Mouse (Mus musculus): Measurements from ENCODE around the gene Prnd. TPM values are rescaled to one million over a fixed set of nuclear protein-coding genes. Genes with fewer than 3 reads are reported as not detected.

Gene Prnd
- polyA plus RNA-seq, 1 experiment from 2014 or later, result 40.6 TPM

GRCm38 (mm10) chr2:131911341-131911740 lies 39.3 kb upstream of the Prnd start:
- Histone ChIP-seq H3K27me3 (replicated peaks) (no peaks in the 10 kb centered on the region), H3K36me3 (no peaks in the 10 kb centered on the region), H3K9me3 (no peaks in the 10 kb centered on the region), H3K4me2 (peak overlapping the region; percentile 72; the same call in 1 of the 2 replicates), H3K27ac (no peak overlapping the region), H3K4me1 (no peaks in the 10 kb centered on the region), H3K9ac (no peak overlapping the region), H3K4me3 (replicated peaks) (no peak overlapping the region)
- 49% methylated on average over 4 of the region's 4 CpGs for WGBS
- ATAC-seq (ENCODE audit: insufficient read depth, low FRiP score, low read depth), result no peak

GRCm38 (mm10) chr2:131912526-131913258 lies 38.0 kb upstream of the Prnd start:
- ATAC-seq (ENCODE audit: insufficient read depth, low FRiP score, low read depth), result no peak
- no peaks in the 10 kb centered on the region for H3K9me3 ChIP-seq
- H3K4me1 ChIP-seq, result no peaks in the 10 kb centered on the region
- H3K27ac ChIP-seq, result no peak overlapping the region
- no peak overlapping the region for H3K4me2 ChIP-seq
- no peak overlapping the region for H3K4me3 ChIP-seq (replicated peaks)
- WGBS, result 69% methylated on average over 8 of the region's 8 CpGs
- H3K27me3 ChIP-seq (replicated peaks), result no peaks in the 10 kb centered on the region
- H3K9ac ChIP-seq, result no peak overlapping the region
- H3K36me3 ChIP-seq, result no peaks in the 10 kb centered on the region

- Histone ChIP-seq H3K9me3 (no peaks in the 10 kb centered on the region), H3K4me2 (no peak overlapping the region), H3K27me3 (replicated peaks) (no peaks in the 10 kb centered on the region), H3K27ac (peak overlapping the region; percentile 48; the same call in 1 of the 2 replicates), H3K4me1 (peaks cover 5% of the 10 kb centered on the region; the same call in 1 of the 2 replicates), H3K9ac (no peak overlapping the region), H3K4me3 (replicated peaks) (no peak overlapping the region), H3K36me3 (no peaks in the 10 kb centered on the region)
- 63% methylated on average over 7 of the region's 7 CpGs for WGBS
- no peak for ATAC-seq (ENCODE audit: insufficient read depth, low FRiP score, low read depth)
Observed at GRCm38 (mm10) chr2:131932275-131932902, 18.3 kb upstream of the Prnd start.

GRCm38 (mm10) chr2:131933013-131933412 lies 17.6 kb upstream of the Prnd start:
- 24% methylated on average over 6 of the region's 6 CpGs for WGBS
- H3K27ac ChIP-seq, result peak overlapping the region; percentile 59; the same call in 1 of the 2 replicates

GRCm38 (mm10) chr2:131933598-131933997 lies 17.1 kb upstream of the Prnd start:
- Histone ChIP-seq H3K9ac (no peak overlapping the region; the same call in 1 of the 2 replicates), H3K4me1 (peaks cover 5% of the 10 kb centered on the region; the same call in 1 of the 2 replicates), H3K27me3 (replicated peaks) (no peaks in the 10 kb centered on the region), H3K4me3 (replicated peaks) (no peak overlapping the region), H3K4me2 (no peak overlapping the region), H3K9me3 (no peaks in the 10 kb centered on the region), H3K27ac (peak overlapping the region; percentile 59; the same call in 1 of the 2 replicates), H3K36me3 (no peaks in the 10 kb centered on the region)
- no peak for ATAC-seq (ENCODE audit: insufficient read depth, low FRiP score, low read depth)
- WGBS, result 55% methylated on average over 3 of the region's 3 CpGs

More at GRCm38 (mm10) chr2:131933013-131933412, 17.6 kb upstream of the Prnd start:
- H3K4me1 ChIP-seq, result peaks cover 5% of the 10 kb centered on the region; the same call in 1 of the 2 replicates
- no peaks in the 10 kb centered on the region for H3K27me3 ChIP-seq (replicated peaks)
- no peak for ATAC-seq (ENCODE audit: insufficient read depth, low FRiP score, low read depth)
- H3K9ac ChIP-seq, result no peak overlapping the region
- no peaks in the 10 kb centered on the region for H3K9me3 ChIP-seq
- no peak overlapping the region for H3K4me3 ChIP-seq (replicated peaks)
- H3K36me3 ChIP-seq, result no peaks in the 10 kb centered on the region
- no peak overlapping the region for H3K4me2 ChIP-seq

GRCm38 (mm10) chr2:131934243-131934642 lies 16.4 kb upstream of the Prnd start:
- H3K9me3 ChIP-seq, result no peaks in the 10 kb centered on the region
- H3K27ac ChIP-seq, result no peak overlapping the region
- ATAC-seq (ENCODE audit: insufficient read depth, low FRiP score, low read depth), result no peak
- H3K36me3 ChIP-seq, result no peaks in the 10 kb centered on the region
- peaks cover 5% of the 10 kb centered on the region; the same call in 1 of the 2 replicates for H3K4me1 ChIP-seq
- H3K4me3 ChIP-seq (replicated peaks), result no peak overlapping the region
- 83% methylated on average over 2 of the region's 2 CpGs for whole genome bisulfite sequencing
- no peaks in the 10 kb centered on the region for H3K27me3 ChIP-seq (replicated peaks)
- no peak overlapping the region for H3K4me2 ChIP-seq
- no peak overlapping the region for H3K9ac ChIP-seq

GRCm38 (mm10) chr2:131935390-131936105 lies 15.1 kb upstream of the Prnd start:
- H3K4me3 ChIP-seq (replicated peaks), result no peak overlapping the region
- H3K4me1 ChIP-seq, result peaks cover 5% of the 10 kb centered on the region; the same call in 1 of the 2 replicates
- no peak overlapping the region for H3K4me2 ChIP-seq
- no peak overlapping the region for H3K9ac ChIP-seq
- WGBS, result 53% methylated on average over 10 of the region's 10 CpGs
- peak; percentile 65; the same call in 1 of the 2 replicates for ATAC-seq (ENCODE audit: insufficient read depth, low FRiP score, low read depth)
- H3K27me3 ChIP-seq (replicated peaks), result no peaks in the 10 kb centered on the region
- no peak overlapping the region for H3K27ac ChIP-seq
- no peaks in the 10 kb centered on the region for H3K36me3 ChIP-seq
- no peaks in the 10 kb centered on the region for H3K9me3 ChIP-seq

- no peaks in the 10 kb centered on the region for H3K9me3 ChIP-seq
- no peaks in the 10 kb centered on the region for H3K27me3 ChIP-seq (replicated peaks)
- H3K4me1 ChIP-seq, result peaks cover 5% of the 10 kb centered on the region; the same call in 1 of the 2 replicates
- H3K4me2 ChIP-seq, result no peak overlapping the region
- no peak for ATAC-seq (ENCODE audit: insufficient read depth, low FRiP score, low read depth)
- H3K4me3 ChIP-seq (replicated peaks), result no peak overlapping the region
- 93% methylated on average over 10 of the region's 10 CpGs for WGBS
- no peak overlapping the region for H3K27ac ChIP-seq
- H3K9ac ChIP-seq, result no peak overlapping the region
- H3K36me3 ChIP-seq, result no peaks in the 10 kb centered on the region
Observed at GRCm38 (mm10) chr2:131936410-131936809, 14.3 kb upstream of the Prnd start.

GRCm38 (mm10) chr2:131939404-131940111 lies 11.1 kb upstream of the Prnd start:
- ATAC-seq (ENCODE audit: insufficient read depth, low FRiP score, low read depth), result no peak
- Histone ChIP-seq H3K9me3 (no peaks in the 10 kb centered on the region), H3K4me1 (no peaks in the 10 kb centered on the region)

GRCm38 (mm10) chr2:131940506-131940905 lies 10.2 kb upstream of the Prnd start:
- Histone ChIP-seq H3K4me3 (replicated peaks) (no peak overlapping the region), H3K4me2 (no peak overlapping the region), H3K27ac (no peak overlapping the region), H3K9ac (no peak overlapping the region), H3K9me3 (no peaks in the 10 kb centered on the region), H3K27me3 (replicated peaks) (no peaks in the 10 kb centered on the region), H3K36me3 (no peaks in the 10 kb centered on the region), H3K4me1 (no peaks in the 10 kb centered on the region)
- ATAC-seq (ENCODE audit: insufficient read depth, low FRiP score, low read depth), result no peak
- WGBS, result 61% methylated on average over 3 of the region's 3 CpGs

More at GRCm38 (mm10) chr2:131939404-131940111, 11.1 kb upstream of the Prnd start:
- Histone ChIP-seq H3K4me2 (no peak overlapping the region), H3K27me3 (replicated peaks) (no peaks in the 10 kb centered on the region), H3K27ac (no peak overlapping the region), H3K9ac (no peak overlapping the region), H3K4me3 (replicated peaks) (no peak overlapping the region), H3K36me3 (no peaks in the 10 kb centered on the region)
- WGBS, result 40% methylated on average over 8 of the region's 8 CpGs

GRCm38 (mm10) chr2:131941501-131941900 lies 9.2 kb upstream of the Prnd start:
- no peak overlapping the region for H3K4me2 ChIP-seq
- no peaks in the 10 kb centered on the region for H3K9me3 ChIP-seq
- no peak overlapping the region for H3K27ac ChIP-seq
- no peaks in the 10 kb centered on the region for H3K4me1 ChIP-seq
- H3K9ac ChIP-seq, result no peak overlapping the region
- no peaks in the 10 kb centered on the region for H3K27me3 ChIP-seq (replicated peaks)
- H3K36me3 ChIP-seq, result no peaks in the 10 kb centered on the region
- H3K4me3 ChIP-seq (replicated peaks), result no peak overlapping the region
- no peak for ATAC-seq (ENCODE audit: insufficient read depth, low FRiP score, low read depth)
- WGBS, result 81% methylated on average over 6 of the region's 6 CpGs

Measured in stomach, embryonic 15.5 days (tissue).